ENCODE assay signal across 34 mouse cellular contexts in genomic region chr14:8392181-8392825, GRCm38 (mm10). TPM values are rescaled to one million over a fixed set of nuclear protein-coding genes. Genes with fewer than 3 reads are reported as not detected.
DNase-seq lines count a peak whose midpoint lies in the region; ATAC-seq and TF ChIP-seq lines count a peak whose summit lies in the region.
"Had no signal": no experiment of that assay in that cellular context is flagged by ENCODE, and none has a peak within 500 bp of the region (broad histone marks: within the 10 kb centered on the region; RNA-seq: fewer than 3 reads in every experiment).

No protein-coding gene starts in this region.

- H3K4me3 ChIP-seq in forebrain, postnatal 0 days (ENCODE audit: low read depth, low read length): no peak overlapping the region
- H3K4me3 ChIP-seq in forebrain, embryonic 16.5 days (replicated peaks; ENCODE audit: low read length): no peak overlapping the region
- H3K4me3 ChIP-seq: embryonic facial prominence, embryonic 13.5 days; erythroblast, embryonic 14.5 days; forebrain, embryonic 12.5 days; heart, embryonic 12.5 days; hindbrain, embryonic 10.5 days; kidney, embryonic 15.5 days; limb, embryonic 12.5 days had no signal

- DNase-seq in forebrain, postnatal 0 days: no peak
- peak; percentile 5 for DNase-seq in layer of hippocampus, adult 9-11 months
- no peak for DNase-seq in layer of hippocampus, adult 9-10 months (ENCODE audit: low spot score)
- DNase-seq in right cerebral cortex, postnatal 14 days: peak; percentile 15
- DNase-seq in right cerebral cortex, adult 18-20 months: no peak
- DNase-seq in layer of hippocampus, postnatal 36 days: peak; percentile 10 to 11
- DNase-seq: B cell, adult 2 months; cerebellum, adult 8-10 months; cerebellum, postnatal 36 days; embryo, embryonic 11 days; gastrocnemius, postnatal 25 days; heart, adult 18-20 months; heart, postnatal 10 days; kidney, adult 11 months; kidney, postnatal 36 days; liver, postnatal 0 days had no signal

- no peaks in the 10 kb centered on the region for H3K36me3 ChIP-seq in forebrain, postnatal 0 days (ENCODE audit: insufficient read depth)
- H3K36me3 ChIP-seq in forebrain, embryonic 16.5 days (ENCODE audit: control insufficient read depth, insufficient read depth): no peaks in the 10 kb centered on the region
- H3K36me3 ChIP-seq: embryonic facial prominence, embryonic 13.5 days; forebrain, embryonic 12.5 days; G1E; heart, embryonic 12.5 days; hindbrain, embryonic 10.5 days; kidney, embryonic 15.5 days; limb, embryonic 12.5 days had no signal

- H3K4me1 ChIP-seq in forebrain, postnatal 0 days (ENCODE audit: insufficient read depth): no peaks in the 10 kb centered on the region
- H3K4me1 ChIP-seq in forebrain, embryonic 16.5 days (replicated peaks; ENCODE audit: control insufficient read depth, insufficient read depth, low read length): no peaks in the 10 kb centered on the region
- H3K4me1 ChIP-seq: forebrain, embryonic 12.5 days; hindbrain, embryonic 10.5 days; kidney, embryonic 15.5 days; limb, embryonic 12.5 days had no signal

- no peak for TF ChIP-seq CTCF in forebrain, postnatal 0 days (IDR thresholded peaks at IDR 0.05; ENCODE audit: low read depth)

- peak; percentile 34; the same call in 1 of the 2 replicates for ATAC-seq in forebrain, postnatal 0 days
- no peak for ATAC-seq in forebrain, embryonic 16.5 days
- ATAC-seq: liver, postnatal 0 days; lung, postnatal 0 days; Patski had no signal

- no peak overlapping the region for H3K27ac ChIP-seq in forebrain, postnatal 0 days (ENCODE audit: low read depth, low read length)
- H3K27ac ChIP-seq in forebrain, embryonic 16.5 days (ENCODE audit: low read length): no peak overlapping the region
- H3K27ac ChIP-seq: embryonic facial prominence, embryonic 13.5 days; forebrain, embryonic 12.5 days; hindbrain, embryonic 10.5 days; kidney, embryonic 15.5 days; limb, embryonic 12.5 days; macrophage had no signal

- WGBS in forebrain, postnatal 0 days: 59% methylated on average over 6 of the region's 6 CpGs
- WGBS in forebrain, embryonic 16.5 days: 49% methylated on average over 6 of the region's 6 CpGs

- H3K9me3 ChIP-seq in forebrain, postnatal 0 days (ENCODE audit: low read length): no peaks in the 10 kb centered on the region
- no peaks in the 10 kb centered on the region for H3K9me3 ChIP-seq in forebrain, embryonic 16.5 days (ENCODE audit: control insufficient read depth, low read length)
- H3K9me3 ChIP-seq: embryonic facial prominence, embryonic 13.5 days; forebrain, embryonic 12.5 days; G1E; heart, embryonic 12.5 days; hindbrain, embryonic 10.5 days; kidney, embryonic 15.5 days; limb, embryonic 12.5 days had no signal

- H3K4me2 ChIP-seq in forebrain, postnatal 0 days (ENCODE audit: low read depth): no peak overlapping the region
- no peak overlapping the region for H3K4me2 ChIP-seq in forebrain, embryonic 16.5 days (ENCODE audit: low read length)
- H3K4me2 ChIP-seq: embryonic facial prominence, embryonic 13.5 days; forebrain, embryonic 12.5 days; heart, embryonic 12.5 days; kidney, embryonic 15.5 days; limb, embryonic 12.5 days; liver, embryonic 11.5 days; midbrain, embryonic 11.5 days had no signal

- H3K9ac ChIP-seq in forebrain, postnatal 0 days: no peak overlapping the region
- no peak overlapping the region for H3K9ac ChIP-seq in forebrain, embryonic 16.5 days (replicated peaks; ENCODE audit: low read depth, low read length)
- H3K9ac ChIP-seq: embryonic facial prominence, embryonic 13.5 days; forebrain, embryonic 12.5 days; heart, embryonic 12.5 days; kidney, embryonic 15.5 days; limb, embryonic 12.5 days; liver, postnatal 0 days had no signal

- no peaks in the 10 kb centered on the region for H3K27me3 ChIP-seq in forebrain, postnatal 0 days (ENCODE audit: insufficient read depth, low read length)
- no peaks in the 10 kb centered on the region for H3K27me3 ChIP-seq in forebrain, embryonic 16.5 days (replicated peaks; ENCODE audit: control insufficient read depth, insufficient read depth, low read length)
- H3K27me3 ChIP-seq: CH12.LX; embryonic facial prominence, embryonic 13.5 days; forebrain, embryonic 12.5 days; heart, embryonic 12.5 days; kidney, embryonic 15.5 days; limb, embryonic 12.5 days had no signal

RNA-seq across cellular contexts. Expression of gene Oit1, which starts 13.7 kb away (rescaled TPM):
- 0.23 TPM in 1 of 2 replicates, not detected in the other for total RNA-seq in forebrain, postnatal 0 days (2014; rRNA removed)
- 0.12 and 0.15 TPM in 2 replicates for polyA plus RNA-seq in forebrain, postnatal 0 days (2015; fragmentation: Nextera tagmentation; extraction: Ambion mirVana)
- polyA plus RNA-seq in forebrain, embryonic 16.5 days (2015; fragmentation: Nextera tagmentation; extraction: Ambion mirVana): not detected in 2 replicates
- not detected for total RNA-seq in layer of hippocampus, postnatal 36 days (2021)
- total RNA-seq: CH12.LX; G1E; gastrocnemius, postnatal 25 days; heart, postnatal 10 days; left cerebral cortex, adult 8-10 months; monocyte, adult 5-6 weeks; neutrophil, adult 5-6 weeks had no signal
- polyA plus RNA-seq: erythroblast, embryonic 14.5 days; forebrain, embryonic 12.5 days; G1E; heart, embryonic 12.5 days; hindbrain, embryonic 10.5 days; limb, embryonic 12.5 days; liver, embryonic 11.5 days; liver, postnatal 0 days; macrophage; midbrain, embryonic 11.5 days had no signal

Comparison
In these comparisons a context has a peak if more than half of its experiments do, and no peak if none do; other contexts are left out.
1. DNase-seq: peak in layer of hippocampus, adult 9-11 months (single experiment), right cerebral cortex, postnatal 14 days (single experiment) and layer of hippocampus, postnatal 36 days (2 of 2); none in forebrain, postnatal 0 days (single experiment), layer of hippocampus, adult 9-10 months (single experiment) and right cerebral cortex, adult 18-20 months (single experiment).